Mouse (Mus musculus) CD8-positive naive resting alpha-beta T cell, adult 57 days (primary cell): ENCODE results near the gene Slc5a9. TPM values are rescaled to one million over a fixed set of nuclear protein-coding genes. Genes with fewer than 3 reads are reported as not detected.

Source experiments
- total RNA-seq: library from RNA; stranded (reverse); gene quantifications from one replicate; pipeline ENCODE4 v1.2.4, GENCODE M21; 2023

Slc5a9 gene
- not detected for total RNA-seq

GRCm38 (mm10) chr4:111902775-111903174 is at the start of gene Slc5a9:
Slc5a9 (minus strand) TSS chr4:111902918.

GRCm38 (mm10) chr4:111919092-111919491 is 16.4 kb upstream of the Slc5a9 start, which contains the start of gene Skint8:
Skint8 (plus strand) TSS chr4:111919392.

Other genes starting within 250 kb of the Slc5a9 start
- 43.4 TPM for gene Spata6, start 182.9 kb downstream of the Slc5a9 start, total RNA-seq
- not detected for gene Skint8, start 16.5 kb upstream of the Slc5a9 start, total RNA-seq
- gene Skint7, start 70.0 kb upstream of the Slc5a9 start, total RNA-seq: not detected
- not detected for gene Skint1, start 103.4 kb upstream of the Slc5a9 start, total RNA-seq
- not detected for gene Skint4, start 169.1 kb upstream of the Slc5a9 start, total RNA-seq